Mouse (Mus musculus): ENCODE data around the gene Glo1. TPM values are rescaled to one million over a fixed set of nuclear protein-coding genes. Genes with fewer than 3 reads are reported as not detected.
"Not testable (repeated sequence)": the region's sequence is repeated elsewhere in the genome, so short reads cannot be mapped to it uniquely, and the experiment has no call there.

Gene Glo1
- 210 TPM in 2 replicates for polyA plus RNA-seq (2014; fragmentation: Nextera tagmentation; extraction: Ambion mirVana)

GRCm38 (mm10) chr17:30626719-30627118, at the start of gene Glo1:
Gene Glo1, minus strand, starts transcription at chr17:30626871.
- H3K4me3 ChIP-seq (ENCODE audit: low read depth, low read length); H3K27me3 ChIP-seq (replicated peaks; ENCODE audit: control insufficient read depth, insufficient read depth, low read length); DNase-seq (ENCODE audit: low spot score); ATAC-seq; H3K9me3 ChIP-seq (replicated peaks; ENCODE audit: control insufficient read depth, low read length); H3K36me3 ChIP-seq (ENCODE audit: control insufficient read depth, insufficient read depth, low read length); H3K27ac ChIP-seq (ENCODE audit: low read depth, low read length); H3K4me2 ChIP-seq (ENCODE audit: low read length); H3K9ac ChIP-seq (ENCODE audit: low read length); H3K4me1 ChIP-seq (ENCODE audit: control insufficient read depth, insufficient read depth, low read length): not testable (repeated sequence)
- no CpG with 5 or more reads among the region's 20 CpGs for WGBS

GRCm38 (mm10) chr17:30675021-30675740, 48.5 kb upstream of the Glo1 start:
- Histone ChIP-seq H3K4me2 (ENCODE audit: low read length) (no peak overlapping the region), H3K27ac (ENCODE audit: low read depth, low read length) (no peak overlapping the region), H3K9me3 (replicated peaks; ENCODE audit: control insufficient read depth, low read length) (no peaks in the 10 kb centered on the region), H3K4me3 (ENCODE audit: low read depth, low read length) (no peak overlapping the region), H3K27me3 (replicated peaks; ENCODE audit: control insufficient read depth, insufficient read depth, low read length) (no peaks in the 10 kb centered on the region), H3K9ac (ENCODE audit: low read length) (no peak overlapping the region), H3K36me3 (ENCODE audit: control insufficient read depth, insufficient read depth, low read length) (no peaks in the 10 kb centered on the region), H3K4me1 (ENCODE audit: control insufficient read depth, insufficient read depth, low read length) (no peaks in the 10 kb centered on the region)
- 86% methylated on average over 9 of the region's 9 CpGs for WGBS
- ATAC-seq (no peak), DNase-seq (ENCODE audit: low spot score) (no peak)

- 86% methylated on average over 6 of the region's 6 CpGs for WGBS
- Histone ChIP-seq H3K4me3 (ENCODE audit: low read depth, low read length) (no peak overlapping the region), H3K36me3 (ENCODE audit: control insufficient read depth, insufficient read depth, low read length) (no peaks in the 10 kb centered on the region), H3K4me2 (ENCODE audit: low read length) (no peak overlapping the region), H3K27me3 (replicated peaks; ENCODE audit: control insufficient read depth, insufficient read depth, low read length) (no peaks in the 10 kb centered on the region), H3K4me1 (ENCODE audit: control insufficient read depth, insufficient read depth, low read length) (no peaks in the 10 kb centered on the region), H3K27ac (ENCODE audit: low read depth, low read length) (no peak overlapping the region), H3K9me3 (replicated peaks; ENCODE audit: control insufficient read depth, low read length) (no peaks in the 10 kb centered on the region), H3K9ac (ENCODE audit: low read length) (no peak overlapping the region)
- ATAC-seq = no peak
- no peak for DNase-seq (ENCODE audit: low spot score)
Measured at GRCm38 (mm10) chr17:30673023-30673422, 46.4 kb upstream of the Glo1 start.

- H3K27me3 ChIP-seq (replicated peaks; ENCODE audit: control insufficient read depth, insufficient read depth, low read length) = no peaks in the 10 kb centered on the region
- ATAC-seq (peak; percentile 44), DNase-seq (ENCODE audit: low spot score) (peak; percentile 49)
- no peak overlapping the region for H3K4me2 ChIP-seq (ENCODE audit: low read length)
- H3K9me3 ChIP-seq (replicated peaks; ENCODE audit: control insufficient read depth, low read length) = no peaks in the 10 kb centered on the region
- no peaks in the 10 kb centered on the region for H3K4me1 ChIP-seq (ENCODE audit: control insufficient read depth, insufficient read depth, low read length)
- H3K4me3 ChIP-seq (ENCODE audit: low read depth, low read length) = no peak overlapping the region
- H3K36me3 ChIP-seq (ENCODE audit: control insufficient read depth, insufficient read depth, low read length) = no peaks in the 10 kb centered on the region
- 28% methylated on average over 4 of the region's 4 CpGs for WGBS
- no peak overlapping the region for H3K27ac ChIP-seq (ENCODE audit: low read depth, low read length)
- no peak overlapping the region for H3K9ac ChIP-seq (ENCODE audit: low read length)
Measured at GRCm38 (mm10) chr17:30672556-30672955, 45.9 kb upstream of the Glo1 start.

GRCm38 (mm10) chr17:30664856-30665255, 38.2 kb upstream of the Glo1 start:
- 81% methylated on average over 5 of the region's 5 CpGs for WGBS
- Histone ChIP-seq H3K4me3 (ENCODE audit: low read depth, low read length) (no peak overlapping the region), H3K9ac (ENCODE audit: low read length) (no peak overlapping the region), H3K27me3 (replicated peaks; ENCODE audit: control insufficient read depth, insufficient read depth, low read length) (no peaks in the 10 kb centered on the region), H3K27ac (ENCODE audit: low read depth, low read length) (no peak overlapping the region), H3K9me3 (replicated peaks; ENCODE audit: control insufficient read depth, low read length) (peaks cover 4% of the 10 kb centered on the region; the same call in 1 of the 2 replicates), H3K36me3 (ENCODE audit: control insufficient read depth, insufficient read depth, low read length) (no peaks in the 10 kb centered on the region), H3K4me2 (ENCODE audit: low read length) (no peak overlapping the region), H3K4me1 (ENCODE audit: control insufficient read depth, insufficient read depth, low read length) (no peaks in the 10 kb centered on the region)
- DNase-seq (ENCODE audit: low spot score) (no peak), ATAC-seq (no peak)

- Histone ChIP-seq H3K9ac (ENCODE audit: low read length) (no peak overlapping the region), H3K27me3 (replicated peaks; ENCODE audit: control insufficient read depth, insufficient read depth, low read length) (no peaks in the 10 kb centered on the region), H3K9me3 (replicated peaks; ENCODE audit: control insufficient read depth, low read length) (peaks cover 4% of the 10 kb centered on the region; the same call in 1 of the 2 replicates), H3K4me3 (ENCODE audit: low read depth, low read length) (no peak overlapping the region), H3K4me2 (ENCODE audit: low read length) (no peak overlapping the region), H3K36me3 (ENCODE audit: control insufficient read depth, insufficient read depth, low read length) (no peaks in the 10 kb centered on the region), H3K4me1 (ENCODE audit: control insufficient read depth, insufficient read depth, low read length) (no peaks in the 10 kb centered on the region), H3K27ac (ENCODE audit: low read depth, low read length) (no peak overlapping the region)
- 92% methylated on average over 8 of the region's 8 CpGs for WGBS
- DNase-seq (ENCODE audit: low spot score) (no peak), ATAC-seq (no peak)
Measured at GRCm38 (mm10) chr17:30663170-30663569, 36.5 kb upstream of the Glo1 start.

- Histone ChIP-seq H3K27ac (ENCODE audit: low read depth, low read length) (no peak overlapping the region), H3K4me1 (ENCODE audit: control insufficient read depth, insufficient read depth, low read length) (no peaks in the 10 kb centered on the region), H3K9ac (ENCODE audit: low read length) (no peak overlapping the region), H3K9me3 (replicated peaks; ENCODE audit: control insufficient read depth, low read length) (peaks cover 4% of the 10 kb centered on the region; the same call in 1 of the 2 replicates), H3K36me3 (ENCODE audit: control insufficient read depth, insufficient read depth, low read length) (no peaks in the 10 kb centered on the region), H3K4me2 (ENCODE audit: low read length) (no peak overlapping the region), H3K27me3 (replicated peaks; ENCODE audit: control insufficient read depth, insufficient read depth, low read length) (no peaks in the 10 kb centered on the region), H3K4me3 (ENCODE audit: low read depth, low read length) (no peak overlapping the region)
- DNase-seq (ENCODE audit: low spot score) = no peak
- WGBS = 77% methylated on average over 8 of the region's 8 CpGs
- ATAC-seq = no peak
Measured at GRCm38 (mm10) chr17:30662131-30662530, 35.5 kb upstream of the Glo1 start.

- H3K9ac ChIP-seq (ENCODE audit: low read length) = peak overlapping the region; percentile 17; the same call in 1 of the 2 replicates
- no peak overlapping the region for H3K27ac ChIP-seq (ENCODE audit: low read depth, low read length)
- DNase-seq (ENCODE audit: low spot score) (peak; percentile 73), ATAC-seq (0 out of 2 replicates have a peak, but pooled peaks have one; percentile 58)
- peak overlapping the region; percentile 44 for H3K4me2 ChIP-seq (ENCODE audit: low read length)
- no peaks in the 10 kb centered on the region for H3K36me3 ChIP-seq (ENCODE audit: control insufficient read depth, insufficient read depth, low read length)
- no peaks in the 10 kb centered on the region for H3K27me3 ChIP-seq (replicated peaks; ENCODE audit: control insufficient read depth, insufficient read depth, low read length)
- no peaks in the 10 kb centered on the region for H3K9me3 ChIP-seq (replicated peaks; ENCODE audit: control insufficient read depth, low read length)
- 15% methylated on average over 13 of the region's 13 CpGs for WGBS
- no peaks in the 10 kb centered on the region for H3K4me1 ChIP-seq (ENCODE audit: control insufficient read depth, insufficient read depth, low read length)
- peak overlapping the region; percentile 16 for H3K4me3 ChIP-seq (ENCODE audit: low read depth, low read length)
Measured at GRCm38 (mm10) chr17:30658152-30658544, 31.5 kb upstream of the Glo1 start.

- 0 out of 2 replicates have a peak, but pooled peaks have one; percentile 4 for ATAC-seq
- Histone ChIP-seq H3K27ac (ENCODE audit: low read depth, low read length) (no peak overlapping the region), H3K27me3 (replicated peaks; ENCODE audit: control insufficient read depth, insufficient read depth, low read length) (no peaks in the 10 kb centered on the region), H3K4me2 (ENCODE audit: low read length) (peak overlapping the region; percentile 44), H3K4me3 (ENCODE audit: low read depth, low read length) (peak overlapping the region; percentile 16), H3K36me3 (ENCODE audit: control insufficient read depth, insufficient read depth, low read length) (no peaks in the 10 kb centered on the region), H3K4me1 (ENCODE audit: control insufficient read depth, insufficient read depth, low read length) (no peaks in the 10 kb centered on the region), H3K9ac (ENCODE audit: low read length) (peak overlapping the region; percentile 17; the same call in 1 of the 2 replicates), H3K9me3 (replicated peaks; ENCODE audit: control insufficient read depth, low read length) (no peaks in the 10 kb centered on the region)
- 56% methylated on average over 8 of the region's 8 CpGs for WGBS
- no peak for DNase-seq (ENCODE audit: low spot score)
Measured at GRCm38 (mm10) chr17:30657530-30658151, 31.0 kb upstream of the Glo1 start.
